ENCODE assay signal across 8 mouse cellular contexts in genomic region chr4:141443641-141444429, GRCm38 (mm10). TPM values are rescaled to one million over a fixed set of nuclear protein-coding genes. Genes with fewer than 3 reads are reported as not detected.
DNase-seq lines count a peak whose midpoint lies in the region; ATAC-seq and TF ChIP-seq lines count a peak whose summit lies in the region.

No protein-coding gene starts in this region.

- ATAC-seq in embryonic facial prominence, embryonic 14.5 days (ENCODE audit: low read depth) = no peak
- ATAC-seq in intestine, postnatal 0 days = no peak
- 0 out of 2 replicates have a peak, but pooled peaks have one; percentile 2 for ATAC-seq in neural tube, embryonic 13.5 days (ENCODE audit: low read depth)

- peak overlapping the region; percentile 92 for H3K4me3 ChIP-seq in left cerebral cortex, adult 2 months
- peak overlapping the region; percentile 98 for H3K4me3 ChIP-seq in embryonic facial prominence, embryonic 14.5 days (ENCODE audit: low read depth, low read length)
- peak overlapping the region; percentile 95 for H3K4me3 ChIP-seq in intestine, postnatal 0 days (ENCODE audit: low read depth, low read length)
- H3K4me3 ChIP-seq in neural tube, embryonic 13.5 days = peak overlapping the region; percentile 97

- DNase-seq in left cerebral cortex, adult 2 months (ENCODE audit: extremely low spot score in 1 of 2, low spot score in 2 of 2) = no peak
- no peak for DNase-seq in left cerebral cortex, postnatal 14 days (ENCODE audit: low spot score in 2 of 2)
- DNase-seq in embryonic facial prominence, embryonic 14.5 days (ENCODE audit: low spot score) = no peak
- no peak for DNase-seq in left cerebral cortex, adult 11 months (ENCODE audit: low spot score)
- DNase-seq in adrenal gland, postnatal 4 days (ENCODE audit: low spot score in 2 of 2) = no peak
- no peak for DNase-seq in left cerebral cortex, postnatal 36 days (ENCODE audit: low spot score in 2 of 2)

- intact Hi-C loops in left cerebral cortex, adult 2 months (cut with DNase I) = no loop called here
- intact Hi-C loops in left cerebral cortex, postnatal 14 days (cut with DNase I) = no loop called here
- intact Hi-C loops in left cerebral cortex, postnatal 36 days (cut with DNase I) = no loop called here

- peak overlapping the region; percentile 90 for H3K4me2 ChIP-seq in embryonic facial prominence, embryonic 14.5 days (ENCODE audit: low read depth, low read length)
- peak overlapping the region; percentile 94 for H3K4me2 ChIP-seq in intestine, postnatal 0 days (replicated peaks; ENCODE audit: low read depth)
- H3K4me2 ChIP-seq in neural tube, embryonic 13.5 days = peak overlapping the region; percentile 78

- 48% methylated on average over 11 of the region's 11 CpGs for WGBS in embryonic facial prominence, embryonic 14.5 days
- 37% methylated on average over 11 of the region's 11 CpGs for WGBS in intestine, postnatal 0 days
- WGBS in neural tube, embryonic 13.5 days = 51% methylated on average over 11 of the region's 11 CpGs

- H3K4me1 ChIP-seq in embryonic facial prominence, embryonic 14.5 days (ENCODE audit: control insufficient read depth, insufficient read depth, low read length) = peaks cover 15% of the 10 kb centered on the region
- peaks cover 4% of the 10 kb centered on the region; the same call in 1 of the 2 replicates for H3K4me1 ChIP-seq in intestine, postnatal 0 days (replicated peaks; ENCODE audit: control insufficient read depth, insufficient read depth, low read length)
- H3K4me1 ChIP-seq in neural tube, embryonic 13.5 days (replicated peaks) = peaks cover 24% of the 10 kb centered on the region

- H3K9me3 ChIP-seq in embryonic facial prominence, embryonic 14.5 days (ENCODE audit: control insufficient read depth, low read length) = no peaks in the 10 kb centered on the region
- no peaks in the 10 kb centered on the region for H3K9me3 ChIP-seq in intestine, postnatal 0 days (ENCODE audit: control insufficient read depth)
- no peaks in the 10 kb centered on the region for H3K9me3 ChIP-seq in neural tube, embryonic 13.5 days

- no peak for TF ChIP-seq CTCF in left cerebral cortex, adult 2 months (IDR thresholded peaks at IDR 0.05)
- TF ChIP-seq CTCF in intestine, postnatal 0 days (IDR thresholded peaks at IDR 0.05; ENCODE audit: low read depth) = no peak

- H3K27me3 ChIP-seq in embryonic facial prominence, embryonic 14.5 days (replicated peaks; ENCODE audit: control insufficient read depth, insufficient read depth, low read length) = no peaks in the 10 kb centered on the region
- H3K27me3 ChIP-seq in intestine, postnatal 0 days (replicated peaks; ENCODE audit: control insufficient read depth, insufficient read depth, low read length) = no peaks in the 10 kb centered on the region
- no peaks in the 10 kb centered on the region; the same call in 1 of the 2 replicates for H3K27me3 ChIP-seq in neural tube, embryonic 13.5 days

- H3K36me3 ChIP-seq in embryonic facial prominence, embryonic 14.5 days (ENCODE audit: control insufficient read depth, insufficient read depth, low read length) = peaks cover 23% of the 10 kb centered on the region
- peaks cover 12% of the 10 kb centered on the region for H3K36me3 ChIP-seq in intestine, postnatal 0 days (ENCODE audit: control insufficient read depth, insufficient read depth)
- H3K36me3 ChIP-seq in neural tube, embryonic 13.5 days = peaks cover 21% of the 10 kb centered on the region

- peak overlapping the region; percentile 96 for H3K9ac ChIP-seq in embryonic facial prominence, embryonic 14.5 days (ENCODE audit: low read depth, low read length)
- peak overlapping the region; percentile 79 for H3K9ac ChIP-seq in intestine, postnatal 0 days (ENCODE audit: low read depth, low read length)
- H3K9ac ChIP-seq in neural tube, embryonic 13.5 days = peak overlapping the region; percentile 97

- peak overlapping the region; percentile 69; the same call in 1 of the 2 replicates for H3K27ac ChIP-seq in left cerebral cortex, adult 2 months
- 0 out of 2 replicates have a peak overlapping the region, but pooled peaks have one; percentile 0 for H3K27ac ChIP-seq in embryonic facial prominence, embryonic 14.5 days (replicated peaks; ENCODE audit: low read depth, low read length)
- no peak overlapping the region for H3K27ac ChIP-seq in intestine, postnatal 0 days (ENCODE audit: low read depth, low read length)
- no peak overlapping the region for H3K27ac ChIP-seq in neural tube, embryonic 13.5 days (replicated peaks)

RNA-seq across cellular contexts. Expression of gene Zbtb17, which starts 0.6 kb away (rescaled TPM):
- total RNA-seq in left cerebral cortex, adult 2 months (2021) = 10 to 100 TPM; 45.3 to 46.4 TPM
- 10 to 100 TPM; 31.1 to 32.6 TPM for total RNA-seq in left cerebral cortex, postnatal 14 days (2021)
- 22.0 and 28.7 TPM in 2 replicates for polyA plus RNA-seq in embryonic facial prominence, embryonic 14.5 days (2014; fragmentation: Nextera tagmentation; extraction: Ambion mirVana)
- polyA plus RNA-seq in intestine, postnatal 0 days (2015; fragmentation: Nextera tagmentation; extraction: Ambion mirVana) = 9.7 and 9.8 TPM in 2 replicates
- 45.0 and 45.9 TPM in 2 replicates for polyA plus RNA-seq in neural tube, embryonic 13.5 days (2015; fragmentation: Nextera tagmentation; extraction: Ambion mirVana)
- total RNA-seq in adrenal gland, postnatal 4 days (2021) = 10 to 100 TPM; 21.6 to 24.9 TPM
- 10 to 100 TPM; 41.1 to 42.4 TPM for total RNA-seq in left cerebral cortex, postnatal 36 days (2021)

RNA-seq across cellular contexts. Expression of gene Srarp, which starts 7.9 kb away (rescaled TPM):
- 1 to 10 TPM; 3.8 to 4.2 TPM for total RNA-seq in left cerebral cortex, adult 2 months (2021)
- total RNA-seq in left cerebral cortex, postnatal 14 days (2021) = 1 to 10 TPM; 5.1 TPM
- polyA plus RNA-seq in embryonic facial prominence, embryonic 14.5 days (2014; fragmentation: Nextera tagmentation; extraction: Ambion mirVana) = not detected in 2 replicates
- not detected in 2 replicates for polyA plus RNA-seq in intestine, postnatal 0 days (2015; fragmentation: Nextera tagmentation; extraction: Ambion mirVana)
- polyA plus RNA-seq in neural tube, embryonic 13.5 days (2015; fragmentation: Nextera tagmentation; extraction: Ambion mirVana) = not detected in 2 replicates
- total RNA-seq in adrenal gland, postnatal 4 days (2021) = not detected
- total RNA-seq in left cerebral cortex, postnatal 36 days (2021) = 1 to 10 TPM; 4.2 to 5.2 TPM

RNA-seq across cellular contexts. Expression of gene Hspb7, which starts 23.3 kb away (rescaled TPM):
- under 1 TPM; 0.40 to 0.57 TPM for total RNA-seq in left cerebral cortex, adult 2 months (2021)
- under 1 TPM; 0.47 to 0.90 TPM for total RNA-seq in left cerebral cortex, postnatal 14 days (2021)
- polyA plus RNA-seq in embryonic facial prominence, embryonic 14.5 days (2014; fragmentation: Nextera tagmentation; extraction: Ambion mirVana) = 3.4 and 8.8 TPM in 2 replicates
- 4.7 and 8.0 TPM in 2 replicates for polyA plus RNA-seq in intestine, postnatal 0 days (2015; fragmentation: Nextera tagmentation; extraction: Ambion mirVana)
- not detected in 2 replicates for polyA plus RNA-seq in neural tube, embryonic 13.5 days (2015; fragmentation: Nextera tagmentation; extraction: Ambion mirVana)
- 1 to 10 TPM; 2.9 to 9.6 TPM for total RNA-seq in adrenal gland, postnatal 4 days (2021)
- under 1 TPM; 0.18 to 0.47 TPM for total RNA-seq in left cerebral cortex, postnatal 36 days (2021)

RNA-seq across cellular contexts. Expression of gene Clcnkb, which starts 28.0 kb away (rescaled TPM):
- total RNA-seq in left cerebral cortex, adult 2 months (2021) = not detected
- total RNA-seq in left cerebral cortex, postnatal 14 days (2021) = not detected
- polyA plus RNA-seq in embryonic facial prominence, embryonic 14.5 days (2014; fragmentation: Nextera tagmentation; extraction: Ambion mirVana) = not detected in 2 replicates
- not detected in 2 replicates for polyA plus RNA-seq in intestine, postnatal 0 days (2015; fragmentation: Nextera tagmentation; extraction: Ambion mirVana)
- not detected in 2 replicates for polyA plus RNA-seq in neural tube, embryonic 13.5 days (2015; fragmentation: Nextera tagmentation; extraction: Ambion mirVana)
- total RNA-seq in adrenal gland, postnatal 4 days (2021) = 10 to 100 TPM in 1 of 2 experiments, 1 to 10 TPM in 1; 1.0 to 24.8 TPM
- under 1 TPM in 1 of 2 experiments, not detected in 1; 0.84 TPM for total RNA-seq in left cerebral cortex, postnatal 36 days (2021)

RNA-seq across cellular contexts. Expression of gene Clcnka, which starts 45.3 kb away (rescaled TPM):
- total RNA-seq in left cerebral cortex, adult 2 months (2021) = under 1 TPM in 1 of 2 experiments, not detected in 1; 0.36 TPM
- total RNA-seq in left cerebral cortex, postnatal 14 days (2021) = not detected
- 1.2 and 1.3 TPM in 2 replicates for polyA plus RNA-seq in embryonic facial prominence, embryonic 14.5 days (2014; fragmentation: Nextera tagmentation; extraction: Ambion mirVana)
- polyA plus RNA-seq in intestine, postnatal 0 days (2015; fragmentation: Nextera tagmentation; extraction: Ambion mirVana) = 0.14 TPM in 1 of 2 replicates, not detected in the other
- polyA plus RNA-seq in neural tube, embryonic 13.5 days (2015; fragmentation: Nextera tagmentation; extraction: Ambion mirVana) = not detected in 2 replicates
- total RNA-seq in adrenal gland, postnatal 4 days (2021) = 1 to 10 TPM in 1 of 2 experiments, not detected in 1; 2.3 TPM
- total RNA-seq in left cerebral cortex, postnatal 36 days (2021) = not detected

Comparison
In these comparisons a context has a peak if more than half of its experiments do, and no peak if none do; other contexts are left out.
1. H3K27ac ChIP-seq: peak in left cerebral cortex, adult 2 months (single experiment) and embryonic facial prominence, embryonic 14.5 days (single experiment); none in intestine, postnatal 0 days (single experiment) and neural tube, embryonic 13.5 days (single experiment).
2. RNA of gene Srarp, which starts 7.9 kb away (total RNA-seq): 4.2 to 5.2 TPM in left cerebral cortex, postnatal 36 days, 5.1 TPM in left cerebral cortex, postnatal 14 days and 3.8 to 4.2 TPM in left cerebral cortex, adult 2 months; not detected in adrenal gland, postnatal 4 days; every median in the first group is over 4 times any median in the second.
3. Peak in every context shown above with its lines, with median percentiles within 50 percentile points of each other: H3K4me3 ChIP-seq, H3K4me2 ChIP-seq and H3K9ac ChIP-seq.